Mouse (Mus musculus) hindlimb bud, embryonic 11.5 days (tissue): ENCODE results near the gene Slc29a4.

Source experiments
- DNase-seq: peaks from one replicate; pipeline ENCODE4 v3.0.0-alpha.2; 2012; ENCODE audit warnings: low read depth, low spot score; ENCODE audit errors: extremely low spot score

Slc29a4 gene

GRCm38 (mm10) chr5:142730295-142730694, 38.0 kb downstream of the Slc29a4 start:
- no peak for DNase-seq

- DNase-seq, result no peak
These were observed 39.6 kb downstream of the Slc29a4 start for GRCm38 (mm10) chr5:142731916-142732315.

GRCm38 (mm10) chr5:142739941-142740340, 47.6 kb downstream of the Slc29a4 start:
- no peak for DNase-seq

DNA sequence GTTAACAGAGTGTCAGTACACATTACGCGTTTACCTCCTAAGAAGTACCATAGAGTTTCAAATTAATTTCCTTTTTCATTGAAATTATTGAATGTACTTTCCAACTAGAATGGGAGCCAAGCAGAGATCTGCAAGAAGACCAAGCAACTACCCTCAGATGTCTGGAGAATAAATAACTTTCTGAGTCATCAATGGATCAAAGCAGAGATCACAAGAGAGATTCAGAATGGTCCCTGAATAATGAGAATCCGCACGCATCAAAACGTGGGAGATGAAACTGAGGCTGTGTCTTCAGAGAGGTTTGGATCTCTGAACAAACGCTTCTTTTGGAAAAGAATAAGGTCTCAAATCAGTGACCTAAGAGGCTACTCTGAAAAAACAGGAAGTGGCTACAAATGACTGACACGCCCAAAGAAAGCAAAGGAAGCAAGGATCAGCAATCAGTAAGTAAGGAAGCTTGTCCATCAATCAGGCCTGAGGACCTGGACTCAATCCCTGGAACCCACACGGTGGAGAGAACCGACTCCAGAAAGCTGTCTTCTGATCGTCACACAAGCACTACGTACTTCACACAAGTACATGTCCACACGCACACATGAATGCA, 54.8 kb downstream of the Slc29a4 start:
- no peak for DNase-seq

DNA sequence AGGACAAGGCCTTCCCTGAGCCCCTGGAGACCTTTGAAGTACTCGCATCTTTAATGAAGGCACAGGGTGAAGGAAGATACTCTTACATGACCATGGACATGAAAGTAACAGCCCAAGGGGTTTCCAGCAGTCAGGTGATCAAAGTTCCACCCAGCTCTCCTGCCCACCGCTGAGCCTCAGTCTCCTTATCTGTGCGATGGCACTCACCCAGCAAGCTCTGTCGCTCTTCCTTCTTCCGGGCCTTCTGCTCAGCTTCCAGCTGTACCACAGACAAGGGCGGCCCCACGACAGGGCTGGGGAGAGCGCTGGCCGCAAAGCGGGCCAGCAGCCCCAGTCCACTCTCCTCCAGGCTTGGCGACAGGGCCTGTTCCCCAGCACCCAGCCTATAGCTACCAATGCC, 57.9 kb downstream of the Slc29a4 start:
- DNase-seq, result no peak

GRCm38 (mm10) chr5:142752241-142752640, 59.9 kb downstream of the Slc29a4 start:
- DNase-seq, result no peak

- DNase-seq, result no peak
These were observed 67.5 kb downstream of the Slc29a4 start for GRCm38 (mm10) chr5:142759786-142760185.

DNA sequence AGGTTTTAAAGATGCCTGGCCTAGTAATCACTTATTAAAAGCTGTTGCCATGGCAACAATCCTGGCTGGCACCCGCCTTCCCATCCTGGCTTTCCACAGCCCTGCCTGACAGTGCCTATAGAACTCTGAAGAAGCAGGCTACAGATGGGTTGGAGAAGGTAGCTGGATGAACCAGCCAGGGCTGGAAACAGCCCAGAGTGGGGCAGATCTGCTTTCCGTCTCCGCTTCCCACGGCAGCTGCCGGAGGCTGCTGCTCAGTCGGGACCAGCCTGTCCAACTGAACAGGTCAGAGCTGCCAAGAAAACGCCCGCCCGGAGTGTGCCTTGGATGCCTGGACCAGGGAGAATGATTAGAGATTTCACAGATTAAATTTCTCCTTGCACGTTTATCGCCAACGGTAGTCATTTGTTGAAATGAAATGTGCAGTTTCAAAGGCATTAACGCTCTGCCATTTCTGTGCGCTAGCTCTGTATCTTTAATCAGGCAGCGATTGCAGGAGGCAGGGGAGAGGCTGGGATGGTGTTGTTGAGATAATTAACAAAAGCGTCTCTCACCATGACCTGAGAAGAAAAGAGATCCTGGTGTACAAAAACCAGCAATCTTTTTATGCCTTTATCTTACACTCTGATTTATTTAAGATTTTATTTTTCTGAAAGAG, 69.1 kb downstream of the Slc29a4 start:
- no peak for DNase-seq

GRCm38 (mm10) chr5:142762082-142762807, 69.9 kb downstream of the Slc29a4 start:
- DNase-seq, result no peak

DNA sequence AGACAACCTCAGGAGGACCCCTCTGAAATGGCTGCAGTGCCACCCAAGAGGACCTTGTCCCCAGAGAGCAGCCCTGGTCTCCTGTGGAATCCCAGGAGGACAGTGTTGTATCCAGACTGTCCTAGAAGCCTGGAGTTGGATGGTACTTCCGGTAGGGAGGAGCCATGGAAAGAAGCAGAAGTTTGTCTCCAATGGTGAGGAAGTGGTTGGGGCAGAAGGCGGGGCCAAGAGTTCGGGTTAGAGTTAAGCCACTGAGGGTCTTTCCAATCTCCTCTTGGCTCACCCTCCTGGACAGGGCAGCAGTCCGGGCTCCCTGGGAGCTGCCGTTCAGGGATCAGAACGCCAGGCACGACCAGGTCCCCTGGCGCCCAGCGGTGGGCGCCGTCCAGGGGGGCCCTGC, 72.0 kb downstream of the Slc29a4 start:
- DNase-seq, result no peak

- no peak for DNase-seq
These were observed 72.6 kb downstream of the Slc29a4 start for GRCm38 (mm10) chr5:142764889-142765288.

DNA sequence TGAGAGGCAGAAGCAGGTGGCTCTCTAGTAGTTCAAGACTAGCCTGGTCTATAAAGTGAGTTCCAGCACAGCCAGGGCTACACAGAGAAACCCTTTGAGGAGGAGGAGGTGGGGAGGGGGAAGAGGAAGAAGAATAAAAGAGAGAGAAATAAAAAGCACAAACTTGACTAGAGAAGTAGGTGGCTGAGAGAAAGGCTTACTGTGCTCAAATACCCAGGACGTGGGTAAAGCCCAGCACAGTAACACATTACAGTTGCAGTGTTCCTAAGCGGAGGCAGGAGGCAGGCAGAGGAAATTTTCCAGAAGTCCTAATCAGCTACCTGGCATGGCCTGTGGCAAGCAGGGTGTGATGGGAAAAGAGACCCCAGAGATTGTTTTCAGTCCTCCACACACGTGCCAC, 74.4 kb downstream of the Slc29a4 start:
- DNase-seq, result no peak

- peak; percentile 18 for DNase-seq
These were observed 75.6 kb downstream of the Slc29a4 start for GRCm38 (mm10) chr5:142767937-142768336.

DNA sequence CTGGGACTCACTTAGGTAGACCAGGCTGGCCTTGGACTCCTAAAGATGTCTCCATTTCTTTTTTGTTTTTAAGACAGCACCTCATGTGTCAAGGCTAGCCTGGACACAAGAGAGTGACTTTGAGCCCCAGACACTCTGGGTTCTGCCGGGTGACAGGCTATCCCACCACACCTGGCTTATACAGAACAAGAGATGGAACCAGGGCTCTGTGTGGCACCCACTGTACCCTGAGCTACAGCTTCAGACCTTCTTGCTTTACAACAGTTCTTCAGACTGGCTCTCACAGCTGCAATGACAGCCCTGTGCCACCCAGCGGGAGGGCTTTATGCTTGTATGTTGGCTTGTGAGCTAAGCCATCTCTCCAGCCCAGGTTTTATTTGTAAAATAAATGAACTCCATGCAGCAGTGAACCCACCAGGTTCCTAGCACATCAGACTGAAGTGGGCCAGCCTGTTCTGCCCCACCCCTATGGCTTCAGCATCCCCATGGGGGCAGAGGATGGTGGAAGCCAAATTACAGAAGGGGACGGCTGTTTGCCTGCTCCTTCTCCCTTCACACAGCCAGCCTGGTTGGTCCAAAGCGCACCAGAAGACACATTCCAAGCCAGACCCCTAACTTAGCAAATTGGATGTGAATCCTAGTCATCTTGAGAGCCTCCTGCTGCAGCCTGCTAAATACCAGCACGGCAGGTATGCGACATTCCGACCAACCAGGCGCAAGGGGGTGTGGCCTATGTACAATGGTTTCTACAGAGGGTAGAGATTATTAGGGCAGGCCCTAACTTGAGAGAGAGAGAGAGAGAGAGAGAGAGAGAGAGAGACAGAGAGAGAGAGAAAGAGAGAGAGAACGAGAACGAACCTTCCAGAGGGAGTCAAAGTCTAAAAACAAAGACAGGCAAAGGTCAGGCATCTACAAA, 76.3 kb downstream of the Slc29a4 start:
- no peak for DNase-seq

- DNase-seq, result no peak
These were observed 77.3 kb downstream of the Slc29a4 start for GRCm38 (mm10) chr5:142769641-142770040.

- DNase-seq, result no peak
These were observed 78.7 kb downstream of the Slc29a4 start for GRCm38 (mm10) chr5:142771034-142771433.

DNA sequence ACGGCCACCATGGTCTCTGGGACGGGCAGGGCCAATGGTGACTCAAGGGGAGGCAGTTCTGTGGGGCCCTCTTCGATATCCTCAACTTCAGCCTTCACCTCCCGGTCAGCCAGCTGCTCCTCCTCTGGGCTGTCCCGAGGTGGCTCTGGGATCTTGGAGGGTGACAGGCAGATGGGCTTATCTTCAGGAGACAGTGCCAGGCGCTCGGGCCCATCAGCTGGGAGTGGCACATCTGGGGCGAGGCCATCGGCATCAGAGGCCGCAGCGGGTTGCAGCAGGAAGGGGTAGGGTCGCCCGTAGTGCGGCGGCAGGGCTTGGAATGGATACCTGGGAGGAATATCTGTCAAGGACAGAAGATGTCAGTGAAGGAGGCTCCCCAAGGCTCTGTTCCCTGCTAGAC, 79.7 kb downstream of the Slc29a4 start:
- DNase-seq, result no peak
